Mouse (Mus musculus): ENCODE data around the gene Dpp7.

Dpp7 gene

DNA sequence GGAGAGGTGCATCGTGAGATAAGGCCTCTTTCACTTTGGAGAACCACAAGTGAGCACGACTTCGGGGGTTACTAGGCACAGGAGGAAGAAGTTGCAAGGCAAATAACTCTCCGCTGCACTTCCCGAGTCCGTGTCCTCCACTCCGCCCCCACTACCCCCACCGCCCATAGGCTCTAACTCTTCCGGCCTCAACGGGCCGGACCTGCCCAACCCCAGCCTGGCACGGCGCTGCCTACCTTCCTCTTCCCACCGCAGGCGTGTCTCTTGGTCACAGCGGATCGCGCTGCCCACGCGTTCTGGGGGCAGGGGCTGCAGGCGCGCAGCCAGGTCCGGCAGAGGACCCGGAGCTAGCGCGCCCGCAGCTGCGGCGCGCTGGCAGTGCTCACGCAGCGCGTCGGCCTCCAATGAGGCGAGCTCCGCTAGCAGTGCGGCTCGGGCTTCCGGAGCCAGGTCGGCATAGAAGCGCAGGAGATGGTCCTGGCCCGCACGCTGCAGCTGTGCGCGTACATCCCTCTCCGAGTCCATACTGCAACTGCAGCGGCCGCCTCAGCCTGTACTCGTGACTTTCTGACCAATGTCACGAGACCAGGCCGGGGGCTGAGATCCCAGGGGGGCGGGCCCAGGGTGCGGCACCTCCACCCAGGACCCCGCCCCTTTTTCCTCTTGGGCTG is 9.1 kb upstream of the Dpp7 start, which contains the start of gene Uap1l1:
Uap1l1 (minus strand) TSS at position 592 of the 671 bp plus-strand sequence.
- peak; percentile 99 for DNase-seq

DNA sequence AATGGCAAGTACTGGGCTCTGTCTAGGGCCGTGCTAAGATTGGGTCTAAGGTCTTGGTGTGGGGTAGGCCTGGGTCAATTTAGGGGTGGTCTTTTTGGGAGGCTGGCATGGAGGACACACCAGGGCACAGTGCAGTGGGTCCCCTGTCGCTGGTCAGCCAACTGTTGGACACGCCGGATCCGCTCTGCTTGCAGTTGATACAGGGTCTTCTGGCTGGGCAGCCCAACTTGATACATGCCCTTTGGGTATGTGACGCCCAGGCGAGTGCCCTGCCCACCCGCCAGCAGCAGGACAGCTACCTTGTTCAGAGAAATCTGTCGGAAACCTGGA is 8.6 kb upstream of the Dpp7 start:
- peak; percentile 92 for DNase-seq

DNA sequence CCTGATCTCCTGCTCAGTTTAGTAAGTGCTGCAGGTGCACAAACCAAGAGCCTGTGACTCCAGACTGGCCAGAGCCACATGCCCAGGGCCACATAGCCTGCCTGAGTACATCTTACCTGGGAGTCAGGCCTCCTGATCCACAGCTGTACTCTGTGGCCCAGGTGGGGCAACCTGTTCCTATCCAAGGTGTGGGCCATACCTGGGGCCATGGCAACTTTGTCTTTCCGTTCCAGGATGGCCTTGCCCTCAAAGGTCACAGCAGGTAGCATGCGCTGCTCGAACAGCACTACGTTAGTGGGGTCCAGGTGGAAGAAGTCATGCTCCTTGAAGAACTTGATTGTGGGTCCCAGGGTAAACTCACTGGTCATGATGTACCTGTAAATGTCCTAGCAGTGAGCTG is 8.2 kb upstream of the Dpp7 start:
- peak; percentile 92 for DNase-seq

DNA sequence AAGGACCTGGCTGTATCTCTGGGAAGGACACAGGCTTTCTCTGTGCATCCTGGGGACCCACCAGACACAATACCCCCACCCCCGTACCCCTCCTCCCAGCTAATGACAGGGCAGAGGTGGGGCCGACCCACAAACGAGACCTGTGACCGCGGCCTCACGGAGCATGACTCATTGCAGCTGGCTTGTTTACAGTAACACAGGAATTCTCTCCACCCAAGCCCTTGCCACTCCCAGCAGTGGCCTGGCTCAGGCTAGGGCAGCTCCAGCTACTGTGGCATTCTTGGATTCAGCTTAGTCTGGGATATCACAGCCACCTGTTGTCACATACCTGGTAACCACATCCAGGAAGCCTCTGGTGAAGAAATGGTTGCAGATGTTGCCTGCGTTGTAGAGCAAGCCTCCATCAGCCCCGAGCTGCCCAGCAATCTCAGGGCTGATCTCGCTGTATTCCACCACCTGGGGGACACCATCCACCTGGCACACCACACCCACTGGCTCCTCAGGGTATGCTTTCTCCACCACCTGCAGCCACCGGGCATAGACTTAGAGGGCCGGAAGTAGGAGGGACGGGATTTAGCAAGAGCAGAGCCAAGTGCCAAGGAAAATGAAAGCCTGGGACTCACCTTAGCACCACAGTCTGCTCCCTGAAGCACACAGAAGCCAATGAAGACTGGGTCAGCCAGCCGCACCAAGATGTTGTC is 7.5 kb upstream of the Dpp7 start:
- peak; percentile 92 for DNase-seq

DNA sequence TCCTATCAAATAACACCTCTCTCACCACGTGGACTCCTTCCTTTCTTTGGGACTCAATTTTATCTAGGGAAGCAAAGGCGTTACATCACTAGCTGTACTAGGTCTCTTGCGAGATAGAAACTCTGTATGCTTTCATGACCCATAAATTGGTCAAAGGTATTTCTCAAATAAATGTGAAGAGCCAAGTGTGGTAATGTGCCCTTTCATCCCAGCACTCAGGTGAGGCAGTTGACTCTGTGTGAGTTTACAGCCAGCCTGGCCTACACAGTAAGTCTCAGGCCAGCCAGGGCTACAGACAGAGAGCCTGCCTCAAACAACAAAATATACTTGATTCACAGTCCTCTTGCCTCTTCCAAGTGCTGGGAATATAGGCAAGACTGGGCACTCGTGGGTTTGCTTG is 3.7 kb upstream of the Dpp7 start:
- DNase-seq: no peak

GRCm38 (mm10) chr2:25355419-25356066 is 616 bp downstream of the Dpp7 start:
- peak; percentile 87 for DNase-seq

DNA sequence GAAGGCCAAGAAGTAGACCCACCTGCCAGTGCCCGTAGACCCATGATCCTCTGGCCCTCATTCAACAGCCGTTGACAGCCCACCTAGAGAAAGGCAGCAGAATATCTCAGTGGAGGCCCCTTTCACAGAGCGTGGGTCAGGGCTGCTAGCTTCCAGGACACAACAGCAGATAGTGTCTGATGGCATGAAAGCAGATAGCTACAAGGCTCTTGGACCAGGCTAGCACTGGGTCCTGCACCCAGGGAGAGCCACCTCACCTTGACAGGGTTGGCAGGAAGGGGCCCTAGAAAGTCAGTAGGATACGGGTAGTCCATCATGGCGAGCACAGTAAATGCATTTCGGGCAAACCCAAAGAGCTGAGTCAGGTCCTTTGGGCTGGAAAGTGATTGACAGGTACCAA is 1.9 kb downstream of the Dpp7 start:
- peak; percentile 90 for DNase-seq

- DNase-seq: peak; percentile 92
Observed at GRCm38 (mm10) chr2:25350701-25351100, 5.5 kb downstream of the Dpp7 start.

DNA sequence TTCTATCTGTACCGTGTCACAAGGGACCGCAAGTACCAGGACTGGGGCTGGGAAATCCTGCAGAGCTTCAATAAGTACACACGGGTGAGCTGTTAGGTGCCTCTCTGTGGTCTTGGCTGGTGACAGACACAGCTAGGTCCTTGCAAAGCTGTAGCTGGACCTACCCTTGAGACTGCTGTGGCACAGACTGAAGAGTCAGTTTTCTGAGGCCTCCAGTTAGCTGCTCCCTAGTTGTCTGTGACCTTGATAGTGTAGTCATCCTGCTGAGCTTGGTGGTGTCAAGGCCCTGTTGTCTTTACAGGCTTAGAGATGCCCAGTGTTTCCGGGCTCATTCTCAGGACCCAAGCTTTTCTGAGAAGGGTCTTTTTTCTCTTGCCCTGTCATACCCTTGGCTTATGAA is 6.7 kb downstream of the Dpp7 start:
- DNase-seq: no peak

GRCm38 (mm10) chr2:25348162-25348561 is 8.0 kb downstream of the Dpp7 start:
- DNase-seq: peak; percentile 93

DNA sequence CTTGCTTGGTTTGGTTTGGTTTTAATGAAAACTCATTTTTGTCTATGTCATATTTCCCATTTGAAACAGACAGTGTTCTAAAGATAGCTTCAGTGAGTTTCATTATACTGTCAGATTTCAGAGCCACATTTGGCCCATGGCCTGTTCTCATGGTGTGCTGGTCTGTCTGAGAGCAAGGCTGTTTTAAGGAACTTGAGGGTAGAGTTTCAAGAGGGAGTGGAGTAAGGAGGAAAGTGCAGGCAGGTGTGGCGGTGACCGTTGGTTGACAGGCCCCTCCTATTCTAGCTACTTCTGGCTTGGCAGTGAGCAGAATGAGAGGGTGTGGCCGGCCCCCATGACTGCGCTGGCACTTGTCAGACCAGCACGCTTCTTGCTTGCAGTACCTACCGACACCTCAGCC is 17.9 kb downstream of the Dpp7 start:
- DNase-seq: no peak

- DNase-seq: peak; percentile 89
Observed at GRCm38 (mm10) chr2:25333569-25333968, 22.6 kb downstream of the Dpp7 start.

DNA sequence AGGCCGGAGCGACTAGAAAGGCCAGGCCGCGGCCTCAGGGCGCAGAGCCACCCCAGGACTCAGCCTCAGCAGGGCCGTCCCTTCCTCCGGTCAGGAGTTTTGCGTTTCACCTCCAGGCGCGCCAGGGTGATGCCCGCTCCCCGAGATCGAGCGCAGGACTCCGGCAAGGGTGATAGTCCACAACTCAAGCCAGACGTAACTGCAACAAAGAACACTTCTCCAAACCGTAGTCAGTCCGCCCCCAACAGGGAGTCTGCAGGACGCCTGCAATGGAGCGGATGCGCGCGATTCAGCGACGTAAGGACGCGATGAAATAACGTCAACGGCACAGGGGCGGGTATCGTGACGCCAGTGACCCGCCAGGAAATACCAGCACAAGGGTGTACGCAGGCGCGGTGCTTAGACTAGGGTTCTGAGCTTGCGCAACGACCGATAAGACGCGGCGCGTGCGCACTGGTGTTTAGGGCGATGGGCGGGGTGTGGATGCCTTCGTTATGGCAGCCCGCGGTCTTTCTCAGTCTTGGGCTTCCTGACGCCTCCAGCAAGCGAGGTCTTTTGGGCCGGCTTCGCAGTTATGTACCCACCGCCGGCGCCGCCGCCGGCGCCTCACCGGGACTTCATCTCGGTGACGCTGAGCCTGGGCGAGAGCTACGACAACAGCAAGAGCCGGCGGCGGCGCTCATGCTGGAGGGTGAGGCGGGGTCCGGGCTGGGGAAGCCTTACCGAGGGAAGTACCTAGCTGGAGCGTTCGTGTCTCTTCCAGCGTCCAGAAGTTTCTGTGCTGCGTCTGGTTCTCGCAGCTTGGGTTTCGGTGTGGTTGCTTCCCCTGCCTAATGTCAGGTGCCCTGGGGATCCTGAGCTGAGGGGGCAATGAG is 23.6 kb downstream of the Dpp7 start, which contains the start of gene Man1b1:
Man1b1 (plus strand) TSS at position 53 of the 875 bp plus-strand sequence.
- DNase-seq: peak; percentile 100

GRCm38 (mm10) chr2:25331470-25331869 is 24.7 kb downstream of the Dpp7 start:
- peak; percentile 83 for DNase-seq

DNA sequence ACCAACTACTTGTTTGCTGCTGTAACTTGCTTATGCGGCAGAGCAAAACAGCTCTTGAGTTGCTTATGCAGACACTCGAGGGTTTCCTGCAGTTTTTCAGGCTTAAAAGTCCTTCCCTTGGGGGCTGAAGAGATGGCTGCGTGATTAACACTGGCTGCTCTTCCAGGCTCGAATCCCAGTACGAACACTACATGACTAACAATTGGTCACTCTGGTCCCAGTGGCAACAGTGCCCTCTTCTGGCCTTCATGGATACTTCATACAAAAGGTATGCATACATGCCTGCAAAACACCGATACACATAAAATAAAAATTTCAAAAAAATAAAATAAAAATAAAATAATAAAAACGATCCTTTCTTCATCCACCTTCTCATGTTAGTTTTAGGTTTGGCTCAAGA is 27.7 kb downstream of the Dpp7 start:
- no peak for DNase-seq

DNA sequence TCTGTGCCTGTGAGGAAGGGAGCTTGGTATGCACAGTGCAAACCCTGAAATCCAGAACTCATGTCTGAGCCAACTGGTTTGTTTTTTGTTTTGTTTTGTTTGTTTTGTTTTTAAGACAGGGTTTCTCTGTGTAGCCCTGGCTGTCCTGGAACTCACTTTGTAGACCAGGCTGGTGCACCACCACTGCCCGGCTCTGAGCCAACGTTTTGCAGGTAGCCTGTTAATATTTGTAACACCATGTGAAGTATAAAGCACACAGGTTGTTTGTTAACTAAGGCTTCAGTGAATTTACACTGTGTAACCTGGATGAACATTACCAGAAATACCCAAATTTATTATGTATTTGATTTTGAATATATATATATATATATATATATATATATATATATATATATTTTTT is 30.1 kb downstream of the Dpp7 start:
- DNase-seq: no peak

- no peak for DNase-seq
Observed at GRCm38 (mm10) chr2:25320084-25320483, 36.1 kb downstream of the Dpp7 start.

- no peak for DNase-seq
Observed at GRCm38 (mm10) chr2:25318971-25319773, 37.0 kb downstream of the Dpp7 start, which contains the start of gene Grin1. Gene Grin1, minus strand, starts transcription at chr2:25319187.

GRCm38 (mm10) chr2:25318119-25318966 is 37.8 kb downstream of the Dpp7 start:
- DNase-seq: no peak

GRCm38 (mm10) chr2:25311491-25311891 is 44.7 kb downstream of the Dpp7 start:
- DNase-seq: peak; percentile 59

- peak; percentile 80 for DNase-seq
Observed at GRCm38 (mm10) chr2:25310969-25311368, 45.2 kb downstream of the Dpp7 start.
